Mouse (Mus musculus): ENCODE measurements at regions not wholly inside any gene's neighbourhood (a gene's known extent, or its start where the extent isn't known, plus 50 kb on each side); places are given as distances from the start of the nearest gene placed in this dataset.

- peak; percentile 61 for DNase-seq (ENCODE audit: low read depth)
Observed at GRCm38 (mm10) chrX:142540264-142540663, 140.9 kb upstream of the Tmem164 start.

GRCm38 (mm10) chrX:142552196-142552595 is 129.0 kb upstream of the Tmem164 start:
- DNase-seq (ENCODE audit: low read depth): no peak

- peak; percentile 39 for DNase-seq (ENCODE audit: low read depth)
Observed at GRCm38 (mm10) chrX:142554161-142554560, 127.0 kb upstream of the Tmem164 start.

GRCm38 (mm10) chrX:142557496-142557895 is 123.7 kb upstream of the Tmem164 start:
- no peak for DNase-seq (ENCODE audit: low read depth)

GRCm38 (mm10) chrX:142560209-142560912 is 120.8 kb upstream of the Tmem164 start:
- no peak for DNase-seq (ENCODE audit: low read depth)

- no peak for DNase-seq (ENCODE audit: low read depth)
Observed at GRCm38 (mm10) chrX:142561788-142562187, 119.4 kb upstream of the Tmem164 start.

- no peak for DNase-seq (ENCODE audit: low read depth)
Observed at GRCm38 (mm10) chrX:142564186-142564585, 117.0 kb upstream of the Tmem164 start.

- no peak for DNase-seq (ENCODE audit: low read depth)
Observed at GRCm38 (mm10) chrX:142571772-142572171, 109.4 kb upstream of the Tmem164 start.

GRCm38 (mm10) chrX:142574022-142574421 is 107.2 kb upstream of the Tmem164 start:
- DNase-seq (ENCODE audit: low read depth): no peak

- DNase-seq (ENCODE audit: low read depth): peak; percentile 0
Observed at GRCm38 (mm10) chrX:142574945-142575710, 106.1 kb upstream of the Tmem164 start.

GRCm38 (mm10) chrX:142576127-142576526 is 105.1 kb upstream of the Tmem164 start:
- DNase-seq (ENCODE audit: low read depth): no peak

GRCm38 (mm10) chrX:142577449-142578081 is 103.6 kb upstream of the Tmem164 start:
- no peak for DNase-seq (ENCODE audit: low read depth)

- DNase-seq (ENCODE audit: low read depth): no peak
Observed at GRCm38 (mm10) chrX:142585281-142585680, 95.9 kb upstream of the Tmem164 start.

GRCm38 (mm10) chrX:142599377-142599776 is 81.8 kb upstream of the Tmem164 start:
- no peak for DNase-seq (ENCODE audit: low read depth)

- no peak for DNase-seq (ENCODE audit: low read depth)
Observed at GRCm38 (mm10) chrX:142600782-142601181, 80.4 kb upstream of the Tmem164 start.

GRCm38 (mm10) chrX:142605088-142605487 is 76.1 kb upstream of the Tmem164 start:
- no peak for DNase-seq (ENCODE audit: low read depth)

- no peak for DNase-seq (ENCODE audit: low read depth)
Observed at GRCm38 (mm10) chrX:142606595-142607205, 74.5 kb upstream of the Tmem164 start.

- DNase-seq (ENCODE audit: low read depth): no peak
Observed at GRCm38 (mm10) chrX:142616189-142616872, 64.9 kb upstream of the Tmem164 start.

- no peak for DNase-seq (ENCODE audit: low read depth)
Observed at GRCm38 (mm10) chrX:142618389-142618788, 62.8 kb upstream of the Tmem164 start.

GRCm38 (mm10) chrX:142623359-142623758 is 57.8 kb upstream of the Tmem164 start:
- DNase-seq (ENCODE audit: low read depth): no peak

GRCm38 (mm10) chrX:142623882-142624281 is 57.3 kb upstream of the Tmem164 start:
- DNase-seq (ENCODE audit: low read depth): no peak
